Mouse (Mus musculus): ENCODE measurements around the gene Olfr2.
"Not testable (repeated sequence)": the region's sequence is repeated elsewhere in the genome, so short reads cannot be mapped to it uniquely, and the experiment has no call there.

Gene Olfr2

GRCm38 (mm10) chr7:107005972-107006371 is at the start of gene Olfr2:
TSS of gene Olfr2 (minus strand) at chr7:107006072.
- DNase-seq (ENCODE audit: low spot score in 2 of 2): no peak

GRCm38 (mm10) chr7:107047578-107047977 is 41.7 kb upstream of the Olfr2 start:
- no peak for DNase-seq (ENCODE audit: low spot score in 2 of 2)

GRCm38 (mm10) chr7:107045833-107046232 is 40.0 kb upstream of the Olfr2 start:
- DNase-seq (ENCODE audit: low spot score in 2 of 2): peak in 1 of 2 experiments; percentile 29

GRCm38 (mm10) chr7:107044407-107044806 is 38.5 kb upstream of the Olfr2 start:
- no peak for DNase-seq (ENCODE audit: low spot score in 2 of 2)

GRCm38 (mm10) chr7:107043136-107043535 is 37.3 kb upstream of the Olfr2 start:
- no peak for DNase-seq (ENCODE audit: low spot score in 2 of 2)

GRCm38 (mm10) chr7:107039934-107040563 is 34.2 kb upstream of the Olfr2 start:
- DNase-seq (ENCODE audit: low spot score in 2 of 2): no peak

GRCm38 (mm10) chr7:107030874-107031273 is 25.0 kb upstream of the Olfr2 start, which contains the start of gene Olfr713:
TSS of gene Olfr713 (plus strand) at chr7:107031174.
- DNase-seq (ENCODE audit: low spot score in 2 of 2): no peak

- DNase-seq (ENCODE audit: low spot score in 2 of 2): no peak
Observed at GRCm38 (mm10) chr7:107004169-107004568, 1.7 kb downstream of the Olfr2 start.

- no peak for DNase-seq (ENCODE audit: low spot score in 2 of 2)
Observed at GRCm38 (mm10) chr7:107000798-107001197, 5.1 kb downstream of the Olfr2 start.

GRCm38 (mm10) chr7:106985236-106985635 is 20.6 kb downstream of the Olfr2 start:
- DNase-seq (ENCODE audit: low spot score in 2 of 2): no peak

GRCm38 (mm10) chr7:106975353-106975752 is 30.5 kb downstream of the Olfr2 start, which contains the start of gene Olfr711:
TSS of gene Olfr711 (minus strand) at chr7:106975453.
- DNase-seq (ENCODE audit: low spot score in 2 of 2): no peak

GRCm38 (mm10) chr7:106967503-106967902 is 38.4 kb downstream of the Olfr2 start:
- DNase-seq (ENCODE audit: low spot score in 2 of 2): not testable (repeated sequence)

- DNase-seq (ENCODE audit: low spot score in 2 of 2): no peak
Observed at GRCm38 (mm10) chr7:106963837-106964236, 42.0 kb downstream of the Olfr2 start, which contains the start of gene Olfr6. TSS of gene Olfr6 (minus strand) at chr7:106963937.

GRCm38 (mm10) chr7:106948212-106948611 is 57.7 kb downstream of the Olfr2 start, which contains the start of gene Olfr710:
TSS of gene Olfr710 (minus strand) at chr7:106948312.
- no peak for DNase-seq (ENCODE audit: low spot score in 2 of 2)

Measured in spleen, postnatal 10 days (tissue).